Mouse (Mus musculus) G1E (cell line): ENCODE results near the gene Tssc4.

Experiments
- CTCF ChIP-seq: IDR thresholded peaks from 2 replicates; pipeline ENCODE4 v1.5.1; 2012; ENCODE audit warnings: low read depth, low read length, inconsistent platforms, mixed read lengths
- GATA1 ChIP-seq: IDR thresholded peaks from 2 replicates; pipeline ENCODE4 v1.6.1; 2012; ENCODE audit warnings: borderline replicate concordance, low read length, inconsistent platforms, mixed read lengths
- TAL1 ChIP-seq: conservative IDR thresholded peaks from 2 replicates; pipeline ENCODE4 v1.6.1; 2012; ENCODE audit warnings: low read depth, low read length, inconsistent platforms, mixed read lengths

DNA sequence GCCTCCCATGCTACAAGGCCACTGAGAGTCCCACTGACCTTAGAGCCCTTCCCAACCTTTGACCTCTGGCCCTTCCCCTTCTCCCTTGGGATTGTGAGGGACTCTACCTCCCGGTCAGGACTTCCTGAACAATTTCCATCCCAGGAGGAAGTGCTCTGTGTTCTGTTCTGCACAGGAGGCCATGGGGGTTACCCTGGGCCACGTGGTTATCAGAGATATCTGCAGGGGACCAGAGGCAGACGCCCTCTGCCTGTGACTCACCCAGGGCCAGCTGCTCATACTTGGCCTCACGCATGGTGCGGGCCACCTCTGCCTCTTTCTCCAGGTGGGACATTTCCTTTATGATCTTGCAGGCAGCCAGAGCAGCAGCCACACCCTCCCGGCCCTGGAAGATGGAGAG, 13.0 kb downstream of the Tssc4 start:
- no peak for TF ChIP-seq CTCF
- no peak for TF ChIP-seq GATA1
- TF ChIP-seq TAL1 = no peak
